Mouse (Mus musculus) adipocyte (in vitro differentiated cells): ENCODE measurements at regions not wholly inside any gene's neighbourhood (a gene's known extent, or its start where the extent isn't known, plus 50 kb on each side); places are given as distances from the start of the nearest gene placed in this dataset.

ENCODE experiments used
- DNase-seq: peaks from one replicate; pipeline ENCODE4 v3.0.0-alpha.2; 2016; ENCODE audit warnings: low spot score

GRCm38 (mm10) chr4:56068859-56069258 is 536.6 kb upstream of the Klf4 start:
- no peak for DNase-seq

- DNase-seq, result no peak
Measured at GRCm38 (mm10) chr4:56064657-56065056, 532.4 kb upstream of the Klf4 start.

- peak; percentile 19 for DNase-seq
Measured at GRCm38 (mm10) chr4:56051792-56052380, 519.6 kb upstream of the Klf4 start.

- DNase-seq, result no peak
Measured at GRCm38 (mm10) chr4:56039327-56039726, 507.1 kb upstream of the Klf4 start.

GRCm38 (mm10) chr4:56036334-56036733 is 504.1 kb upstream of the Klf4 start:
- DNase-seq, result no peak

GRCm38 (mm10) chr4:56035543-56035942 is 503.3 kb upstream of the Klf4 start:
- no peak for DNase-seq

- no peak for DNase-seq
Measured at GRCm38 (mm10) chr4:56028441-56028840, 496.2 kb upstream of the Klf4 start.

- no peak for DNase-seq
Measured at GRCm38 (mm10) chr4:56027258-56027657, 495.0 kb upstream of the Klf4 start.

GRCm38 (mm10) chr4:56024478-56024877 is 492.2 kb upstream of the Klf4 start:
- DNase-seq, result no peak

- no peak for DNase-seq
Measured at GRCm38 (mm10) chr4:56018212-56018611, 485.9 kb upstream of the Klf4 start.

- DNase-seq, result no peak
Measured at GRCm38 (mm10) chr4:56015481-56015880, 483.2 kb upstream of the Klf4 start.

GRCm38 (mm10) chr4:56008287-56008686 is 476.0 kb upstream of the Klf4 start:
- DNase-seq, result no peak

GRCm38 (mm10) chr4:56004227-56004626 is 472.0 kb upstream of the Klf4 start:
- no peak for DNase-seq

- DNase-seq, result peak; percentile 26
Measured at GRCm38 (mm10) chr4:56001312-56001731, 469.1 kb upstream of the Klf4 start.

GRCm38 (mm10) chr4:55984026-55984425 is 451.8 kb upstream of the Klf4 start:
- no peak for DNase-seq

GRCm38 (mm10) chr4:55978539-55978938 is 446.3 kb upstream of the Klf4 start:
- no peak for DNase-seq

GRCm38 (mm10) chr4:55976265-55976664 is 444.0 kb upstream of the Klf4 start:
- no peak for DNase-seq

GRCm38 (mm10) chr4:55973706-55974105 is 441.4 kb upstream of the Klf4 start:
- no peak for DNase-seq

- DNase-seq, result no peak
Measured at GRCm38 (mm10) chr4:55972235-55972819, 440.1 kb upstream of the Klf4 start.

GRCm38 (mm10) chr4:55960063-55960462 is 427.8 kb upstream of the Klf4 start:
- peak; percentile 85 for DNase-seq

GRCm38 (mm10) chr4:55953701-55954100 is 421.4 kb upstream of the Klf4 start:
- no peak for DNase-seq

GRCm38 (mm10) chr4:55952220-55952619 is 420.0 kb upstream of the Klf4 start:
- DNase-seq, result no peak

GRCm38 (mm10) chr4:55941423-55941822 is 409.2 kb upstream of the Klf4 start:
- DNase-seq, result no peak

GRCm38 (mm10) chr4:55938383-55938782 is 406.1 kb upstream of the Klf4 start:
- no peak for DNase-seq
